Mouse (Mus musculus) cerebellum, adult 2 months (tissue): ENCODE measurements at regions not wholly inside any gene's neighbourhood (a gene's known extent, or its start where the extent isn't known, plus 50 kb on each side); places are given as distances from the start of the nearest gene placed in this dataset.

Experiments used
- CTCF ChIP-seq: fragments of 200-500 bp; IDR thresholded peaks from 2 replicates; pipeline ENCODE4 v1.5.1; 2011; ENCODE audit warnings: low read depth, mild to moderate bottlenecking, control low read depth, low read length, moderate library complexity, borderline replicate concordance; ENCODE audit not compliant: insufficient read depth
- POLR2A ChIP-seq: fragments of 200-500 bp; IDR thresholded peaks from 2 replicates; pipeline ENCODE4 v1.6.1; 2011; ENCODE audit warnings: low read length, control low read depth, borderline replicate concordance; ENCODE audit not compliant: insufficient read depth

GRCm38 (mm10) chr3:142963818-142964372 is 82.1 kb upstream of the Pkn2 start:
- TF ChIP-seq POLR2A (no peak), CTCF (no peak)
